Mouse (Mus musculus): ENCODE measurements around the gene Prkcd.

Prkcd gene

DNA sequence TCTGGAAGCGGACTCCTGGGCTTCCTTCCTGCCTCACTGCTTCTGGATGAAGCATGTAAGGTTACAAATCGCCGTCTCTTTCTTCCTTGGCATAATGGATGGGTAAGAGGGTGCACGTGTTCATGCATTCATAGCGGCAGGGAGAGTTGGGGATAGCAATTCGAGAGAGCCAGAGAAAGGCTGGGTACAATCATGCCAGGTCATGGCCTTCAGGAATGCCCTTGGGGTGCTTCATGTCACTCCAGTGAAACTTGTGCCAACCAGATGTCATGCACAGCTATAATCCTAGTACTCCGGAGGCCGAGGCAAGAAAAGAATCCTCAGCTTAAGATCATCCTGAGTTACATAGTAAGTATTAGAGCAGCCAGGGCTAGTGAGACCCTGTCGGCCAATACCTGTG is 10.5 kb upstream of the Prkcd start:
- intact Hi-C loops (cut with DNase I): no loop called here

DNA sequence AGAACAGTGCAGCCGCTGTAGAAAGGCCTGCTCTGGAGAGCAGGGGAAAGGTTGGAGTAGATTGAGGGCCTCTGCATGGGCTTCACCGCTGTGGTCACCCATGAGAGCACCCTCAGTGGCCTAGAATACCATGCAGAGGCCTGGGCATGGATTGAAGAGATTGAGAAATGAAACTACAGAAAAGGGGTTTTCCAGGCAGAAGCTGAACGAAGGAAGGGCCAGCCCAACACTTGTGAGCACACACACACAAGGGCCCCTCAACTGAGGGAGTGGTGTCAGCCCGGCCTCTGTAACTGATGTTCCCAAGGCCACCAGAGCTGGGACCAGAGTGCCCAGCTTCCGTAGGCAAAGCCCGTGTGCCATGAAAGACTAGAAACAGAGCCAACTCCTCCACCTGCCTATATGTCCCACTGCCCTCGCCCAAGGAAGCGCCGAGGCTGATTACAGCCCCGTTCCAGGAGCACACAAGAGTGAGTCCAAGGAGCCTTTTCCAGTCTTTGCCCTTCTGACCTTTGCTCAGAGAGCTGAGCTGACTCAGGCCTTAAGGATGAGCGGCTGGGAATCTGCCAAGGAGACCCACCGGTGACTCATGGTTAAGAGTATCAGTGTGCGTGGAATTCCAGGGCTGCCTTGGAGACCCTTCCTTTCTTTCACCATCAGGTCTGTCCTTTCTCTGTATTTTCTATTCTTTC is 9.4 kb upstream of the Prkcd start:
- intact Hi-C loops (cut with DNase I): no loop called here

DNA sequence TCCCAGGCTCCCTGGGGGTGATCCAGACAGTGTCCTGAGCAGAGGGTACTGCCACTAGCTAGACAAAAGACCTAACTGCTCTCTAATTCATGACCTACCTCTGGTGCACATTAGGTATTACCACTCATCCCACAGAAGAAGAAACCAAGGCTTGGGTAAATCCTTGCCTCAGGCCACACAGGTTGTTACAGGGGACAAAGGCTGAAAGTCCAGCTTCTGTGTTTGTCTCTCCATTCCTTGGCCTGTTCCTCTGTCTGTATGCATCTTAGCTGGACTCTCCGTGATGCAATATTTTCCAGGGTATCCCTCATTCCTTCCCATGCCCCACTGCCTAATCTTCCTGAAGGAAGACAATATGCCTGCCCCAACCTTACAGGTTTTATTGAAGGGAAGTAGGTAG is 8.4 kb upstream of the Prkcd start:
- intact Hi-C loops (cut with DNase I): no loop called here

GRCm38 (mm10) chr14:30633708-30634107 is 7.7 kb upstream of the Prkcd start:
- intact Hi-C loops (cut with DNase I): no loop called here

DNA sequence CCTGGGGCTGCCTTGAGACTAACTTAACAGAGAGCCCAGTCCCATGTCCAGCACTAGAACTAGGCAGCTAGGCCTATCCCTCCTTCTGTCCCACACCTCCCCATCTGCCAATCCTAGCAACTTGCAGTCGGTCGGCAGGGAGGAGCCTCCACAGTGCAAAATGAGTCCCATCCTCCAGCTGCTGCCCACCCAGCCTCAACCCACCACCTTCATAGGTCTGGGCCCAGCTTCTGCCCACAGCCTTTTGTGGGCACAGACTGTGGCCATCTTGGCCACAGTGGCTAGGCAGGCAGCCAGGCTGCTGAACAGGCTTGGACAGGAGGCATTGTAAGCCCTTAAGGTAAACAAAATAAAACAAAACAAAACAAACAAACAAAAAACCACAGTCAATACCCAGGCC is 5.8 kb upstream of the Prkcd start:
- intact Hi-C loops (cut with DNase I): no loop called here

GRCm38 (mm10) chr14:30630811-30631576 is 5.0 kb upstream of the Prkcd start:
- intact Hi-C loops (cut with DNase I): no loop called here

DNA sequence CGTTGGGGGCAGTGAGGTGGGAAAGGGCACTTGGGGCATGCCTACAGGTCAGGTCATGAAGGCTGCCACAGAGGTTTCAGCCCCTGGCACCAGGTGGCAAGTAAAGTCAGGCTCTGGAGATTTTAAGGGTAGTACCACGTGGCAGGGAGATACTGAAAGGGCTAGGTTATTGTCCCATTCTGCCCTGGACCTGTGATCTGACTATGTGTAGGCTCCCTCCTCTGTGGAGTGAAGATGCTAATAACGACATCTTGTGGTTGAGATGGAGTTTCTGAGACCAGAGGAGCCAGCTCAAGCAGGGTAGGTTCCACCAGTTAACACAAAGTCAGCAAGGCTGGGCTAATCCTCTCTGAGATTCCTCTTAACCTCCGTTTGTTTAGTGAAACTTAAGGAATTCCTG is 3.8 kb upstream of the Prkcd start:
- intact Hi-C loops (cut with DNase I): no loop called here

GRCm38 (mm10) chr14:30628235-30628634 is 2.2 kb upstream of the Prkcd start:
- intact Hi-C loops (cut with DNase I): no loop called here

DNA sequence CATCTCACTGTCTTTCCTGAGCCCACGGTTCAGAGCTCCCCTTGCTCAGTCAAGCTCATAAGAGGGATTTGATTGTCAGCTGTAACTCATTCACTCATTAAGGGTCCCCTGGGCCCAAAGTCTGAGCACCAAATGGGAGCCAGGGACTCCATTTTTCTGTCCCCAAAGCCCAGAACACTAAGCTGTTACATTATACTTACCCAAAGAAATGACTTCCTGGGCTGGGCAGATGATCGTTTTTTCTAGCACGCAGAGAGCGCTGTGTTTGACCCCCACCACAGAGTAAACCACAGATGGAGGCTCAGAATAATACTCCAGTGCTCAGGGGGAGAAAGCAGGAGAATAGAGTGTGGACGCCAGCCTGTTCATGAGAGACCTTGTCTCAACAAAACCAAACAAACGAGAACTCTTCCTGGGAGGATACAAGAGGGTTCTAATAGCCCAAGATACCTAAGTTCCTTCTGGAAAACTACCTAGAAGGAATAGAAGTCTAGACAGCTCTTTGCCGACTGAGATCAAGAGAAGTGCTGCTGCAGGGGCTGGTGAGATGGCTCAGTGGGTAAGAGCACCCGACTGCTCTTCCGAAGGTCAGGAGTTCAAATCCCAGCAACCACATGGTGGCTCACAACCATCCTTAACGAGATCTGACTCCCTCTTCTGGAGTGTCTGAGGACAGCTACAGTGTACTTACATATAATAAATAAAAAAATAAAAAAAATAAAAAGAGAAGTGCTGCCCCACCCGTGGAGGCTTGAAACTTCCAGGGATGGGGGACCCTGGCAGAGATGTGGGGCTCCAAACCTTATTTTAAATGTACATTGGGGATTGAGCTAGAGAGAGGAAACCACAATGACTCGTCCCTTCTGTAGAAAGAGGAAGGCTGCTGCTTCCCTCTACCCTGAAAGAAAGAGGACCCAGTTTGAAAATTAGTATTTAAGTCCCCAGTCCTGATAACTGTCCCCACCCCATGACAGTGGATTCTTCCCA is 1.0 kb upstream of the Prkcd start:
- intact Hi-C loops (cut with DNase I): no loop called here

GRCm38 (mm10) chr14:30625131-30625807 is 741 bp downstream of the Prkcd start:
- intact Hi-C loops (cut with DNase I): no loop called here

DNA sequence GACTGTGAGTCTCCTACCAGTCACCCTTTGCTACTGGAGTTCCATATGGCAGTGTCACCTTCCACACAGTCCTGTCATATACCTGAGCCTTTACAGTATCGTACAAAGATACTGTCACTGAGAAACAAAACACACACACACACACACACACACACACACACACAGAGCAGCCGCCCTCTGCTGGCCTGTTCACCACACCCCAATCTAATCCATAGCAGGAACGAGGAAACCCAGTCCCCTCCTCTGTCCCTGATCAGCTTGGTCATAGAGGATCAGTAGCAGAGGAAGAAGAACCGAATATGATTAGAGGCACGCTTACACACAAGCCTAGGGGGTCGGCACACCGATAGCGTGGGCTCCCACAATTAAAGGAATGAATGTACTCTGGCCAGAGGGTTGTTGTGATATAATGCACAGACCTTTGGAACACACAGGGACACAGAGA is 1.7 kb downstream of the Prkcd start:
- intact Hi-C loops (cut with DNase I): no loop called here

- intact Hi-C loops (cut with DNase I): no loop called here
These were observed 3.5 kb downstream of the Prkcd start for GRCm38 (mm10) chr14:30622556-30622955.

DNA sequence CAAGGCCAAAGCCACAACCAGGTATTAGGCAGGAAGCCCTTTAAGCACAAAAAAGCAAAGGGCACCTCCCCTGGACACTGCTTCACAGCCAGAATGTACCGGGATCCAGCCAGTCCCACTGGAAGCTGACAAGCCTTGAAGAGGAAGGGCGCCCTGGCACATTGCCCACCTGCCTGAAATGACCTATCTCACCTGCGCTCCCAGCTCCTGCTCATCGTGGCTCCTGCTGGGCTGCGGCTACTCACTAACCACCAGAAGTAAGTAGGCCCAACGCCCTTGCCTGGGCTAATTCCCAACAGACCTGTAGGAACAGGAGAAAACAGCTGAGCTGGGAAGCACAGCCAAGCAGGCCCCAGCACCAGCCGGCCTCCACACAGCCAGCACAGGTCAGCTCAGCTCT is 3.9 kb downstream of the Prkcd start:
- intact Hi-C loops (cut with DNase I): no loop called here

GRCm38 (mm10) chr14:30619982-30620578 is 5.9 kb downstream of the Prkcd start:
- intact Hi-C loops (cut with DNase I): no loop called here

- intact Hi-C loops (cut with DNase I): no loop called here
These were observed 7.2 kb downstream of the Prkcd start for GRCm38 (mm10) chr14:30618746-30619275.

DNA sequence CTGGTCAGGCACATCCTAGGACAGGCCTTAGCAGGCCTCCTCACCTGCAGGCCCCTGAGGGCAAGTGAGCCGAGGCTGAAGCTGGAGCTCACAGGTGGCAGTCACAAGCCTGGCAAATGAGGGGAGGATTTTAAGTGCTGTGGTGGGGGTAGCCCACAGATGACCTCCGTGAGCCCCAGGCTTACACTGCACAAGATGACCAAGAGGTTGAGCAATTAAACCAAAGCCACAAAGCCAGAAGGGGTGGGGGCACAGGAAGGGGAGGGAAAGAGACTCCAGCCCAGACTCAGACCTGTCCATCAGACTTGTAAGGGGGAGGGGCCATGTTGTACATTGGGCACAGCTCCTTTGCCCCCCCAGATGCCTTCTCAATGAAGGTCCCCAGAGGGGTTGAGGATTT is 9.3 kb downstream of the Prkcd start:
- intact Hi-C loops (cut with DNase I): no loop called here

GRCm38 (mm10) chr14:30612962-30613715 is 12.9 kb downstream of the Prkcd start:
- intact Hi-C loops (cut with DNase I): loop anchor here (5.0 kb wide), 1 partner anchor 34 kb away; no protein-coding TSS in a partner anchor

DNA sequence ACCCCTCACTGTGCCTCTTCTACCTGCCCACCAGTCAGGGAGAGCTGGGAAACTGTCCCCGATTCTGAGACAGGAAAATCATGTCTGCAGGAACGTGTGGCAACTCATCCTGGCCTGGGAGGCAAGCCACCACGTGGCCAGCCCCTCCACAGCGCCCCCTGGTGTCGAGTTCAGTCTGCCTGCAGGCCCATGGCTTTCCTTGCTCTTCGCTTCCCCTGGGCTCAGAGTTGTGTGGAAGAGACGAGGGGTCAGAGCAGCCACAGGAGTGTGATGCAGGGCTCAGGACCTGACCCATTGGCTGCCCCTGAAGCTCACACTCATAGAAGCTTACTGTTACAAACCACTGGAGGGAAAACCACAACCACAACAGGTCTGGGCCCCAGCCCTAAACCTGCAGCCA is 13.5 kb downstream of the Prkcd start:
- intact Hi-C loops (cut with DNase I): loop anchor here (5.0 kb wide), 1 partner anchor 35 kb away; no protein-coding TSS in a partner anchor

- intact Hi-C loops (cut with DNase I): loop anchor here (5.0 kb wide), 1 partner anchor 36 kb away; no protein-coding TSS in a partner anchor
These were observed 15.1 kb downstream of the Prkcd start for GRCm38 (mm10) chr14:30610940-30611339.

Measured in adrenal gland (tissue).